Mouse (Mus musculus) urinary bladder, postnatal 10 days (tissue): ENCODE data around the gene Bcl7b.
A peak's percentile ranks its signal among the peaks of the same experiment; 100 is the strongest.

Experiments used
- DNase-seq: peaks from one replicate; pipeline ENCODE4 v3.0.0; 2022; ENCODE audit warnings: low spot score

The Bcl7b gene

GRCm38 (mm10) chr5:135168063-135169062 lies at the start of gene Bcl7b:
Gene Bcl7b (plus strand): TSS chr5:135168283.
- peak; percentile 92 for DNase-seq

- DNase-seq: no peak
Measured at GRCm38 (mm10) chr5:135118589-135119081, 49.4 kb upstream of the Bcl7b start.

- DNase-seq: no peak
Measured at GRCm38 (mm10) chr5:135120753-135121152, 47.3 kb upstream of the Bcl7b start.

GRCm38 (mm10) chr5:135126121-135126520 lies 42.0 kb upstream of the Bcl7b start:
- no peak for DNase-seq

- DNase-seq: no peak
Measured at GRCm38 (mm10) chr5:135127669-135128068, 40.4 kb upstream of the Bcl7b start.

- DNase-seq: no peak
Measured at GRCm38 (mm10) chr5:135129747-135130146, 38.3 kb upstream of the Bcl7b start.

- DNase-seq: no peak
Measured at GRCm38 (mm10) chr5:135133736-135134405, 34.2 kb upstream of the Bcl7b start.

- DNase-seq: no peak
Measured at GRCm38 (mm10) chr5:135134534-135134933, 33.5 kb upstream of the Bcl7b start.

- no peak for DNase-seq
Measured at GRCm38 (mm10) chr5:135139881-135140280, 28.2 kb upstream of the Bcl7b start.

GRCm38 (mm10) chr5:135144469-135144868 lies 23.6 kb upstream of the Bcl7b start:
- DNase-seq: no peak

GRCm38 (mm10) chr5:135145532-135145931 lies 22.6 kb upstream of the Bcl7b start:
- no peak for DNase-seq

GRCm38 (mm10) chr5:135145955-135146354 lies 22.1 kb upstream of the Bcl7b start:
- no peak for DNase-seq

GRCm38 (mm10) chr5:135148715-135149052 lies 19.4 kb upstream of the Bcl7b start:
- DNase-seq: no peak

- DNase-seq: peak; percentile 95
Measured at GRCm38 (mm10) chr5:135149053-135149819, 18.8 kb upstream of the Bcl7b start, which contains the start of gene Tbl2. Gene Tbl2 (plus strand): TSS chr5:135149657.

- no peak for DNase-seq
Measured at GRCm38 (mm10) chr5:135149820-135150178, 18.3 kb upstream of the Bcl7b start.

- no peak for DNase-seq
Measured at GRCm38 (mm10) chr5:135156496-135156895, 11.6 kb upstream of the Bcl7b start.

- DNase-seq: no peak
Measured at GRCm38 (mm10) chr5:135161221-135161620, 6.9 kb upstream of the Bcl7b start.

- no peak for DNase-seq
Measured at GRCm38 (mm10) chr5:135161650-135162049, 6.4 kb upstream of the Bcl7b start.

- DNase-seq: no peak
Measured at GRCm38 (mm10) chr5:135162361-135162760, 5.7 kb upstream of the Bcl7b start.

- no peak for DNase-seq
Measured at GRCm38 (mm10) chr5:135162821-135163220, 5.3 kb upstream of the Bcl7b start.

GRCm38 (mm10) chr5:135166909-135167308 lies 1.2 kb upstream of the Bcl7b start:
- no peak for DNase-seq

GRCm38 (mm10) chr5:135167469-135167868 lies 614 bp upstream of the Bcl7b start:
- DNase-seq: no peak
